Mouse (Mus musculus) MEL (cell line): ENCODE measurements around the gene Paxx. TPM values are rescaled to one million over a fixed set of nuclear protein-coding genes. Genes with fewer than 3 reads are reported as not detected.
A peak's percentile ranks its signal among the peaks of the same experiment; 100 is the strongest.

Source experiments
- DNase-seq: peaks from one replicate; pipeline ENCODE4 v3.0.0; 2011; ENCODE audit warnings: low read depth, low spot score
- H3K27ac ChIP-seq: 2 replicates; pipeline ENCODE4 v1.5.1; 2012; ENCODE audit warnings: low read depth, mild to moderate bottlenecking, control low read depth, low read length, moderate library complexity; ENCODE audit not compliant: control insufficient read depth
- H3K27me3 ChIP-seq, 2 experiments: fragments of 150-350 bp in 1 of 2; sonication (generic) in 1 of 2; 2 replicates each; pipeline ENCODE4 v1.6.1; 2012; ENCODE audit warnings: low read length in 2 of 2, mild to moderate bottlenecking in 2 of 2, improper control_type of control experiment in 1 of 2, moderate library complexity in 1 of 2; ENCODE audit not compliant: insufficient read depth in 2 of 2, control insufficient read depth in 1 of 2
- H3K36me3 ChIP-seq, 2 experiments: 2 replicates each; pipeline ENCODE4 v1.6.1; 2012 to 2014; ENCODE audit warnings: low read length in 2 of 2, improper control_type of control experiment in 1 of 2, inconsistent platforms in 1 of 2, mild to moderate bottlenecking in 1 of 2; ENCODE audit not compliant: insufficient read depth in 2 of 2, control insufficient read depth in 1 of 2
- H3K4me1 ChIP-seq, 2 experiments: fragments of 150-350 bp in 1 of 2; sonication (generic) in 1 of 2; 2 replicates each; pipeline ENCODE4 v1.6.1; 2012; ENCODE audit warnings: low read length in 2 of 2, improper control_type of control experiment in 1 of 2, mild to moderate bottlenecking in 1 of 2; ENCODE audit not compliant: insufficient read depth in 2 of 2, control insufficient read depth in 1 of 2
- H3K4me3 ChIP-seq, 2 experiments: fragments of 150-350 bp in 1 of 2; sonication (generic) in 1 of 2; 2 replicates each; pipeline ENCODE4 v1.5.1; 2012; ENCODE audit warnings: low read depth in 2 of 2, low read length in 2 of 2, mild to moderate bottlenecking in 2 of 2, moderate library complexity in 2 of 2, control low read depth in 1 of 2, improper control_type of control experiment in 1 of 2; ENCODE audit not compliant: control insufficient read depth in 1 of 2, insufficient read depth in 1 of 2
- H3K79me2 ChIP-seq: 2 replicates; pipeline ENCODE4 v1.6.1; 2012; ENCODE audit warnings: mild to moderate bottlenecking, low read length, moderate library complexity; ENCODE audit not compliant: control insufficient read depth, poor library complexity, insufficient read depth
- H3K9ac ChIP-seq: 2 replicates; pipeline ENCODE4 v1.6.1; 2012; ENCODE audit warnings: low read depth, mild to moderate bottlenecking, control low read depth, low read length, moderate library complexity; ENCODE audit not compliant: control insufficient read depth, poor library complexity, severe bottlenecking
- H3K9me3 ChIP-seq: fragments of 150-350 bp; sonication (generic); replicated peaks from 2 replicates; pipeline ENCODE4 v1.6.1; 2012; ENCODE audit warnings: mild to moderate bottlenecking, low read length, improper control_type of control experiment, moderate library complexity; ENCODE audit not compliant: insufficient read depth
- BHLHE40 ChIP-seq: IDR thresholded peaks from 2 replicates; pipeline ENCODE4 v1.6.1; 2012; ENCODE audit warnings: low read depth, mild to moderate bottlenecking, inconsistent platforms, low read length, improper control_type of control experiment, borderline replicate concordance
- CHD1 ChIP-seq: IDR thresholded peaks from 2 replicates; pipeline ENCODE4 v1.6.1; 2012; ENCODE audit warnings: low read depth, mild to moderate bottlenecking, inconsistent platforms, low read length, improper control_type of control experiment
- CHD2 ChIP-seq: IDR thresholded peaks from 2 replicates; pipeline ENCODE4 v1.6.1; 2011; ENCODE audit warnings: low read length, improper control_type of control experiment
- CTCF ChIP-seq, 3 experiments: IDR thresholded peaks in 2 of 3; conservative IDR thresholded peaks in 1 of 3; 2 replicates each; pipeline ENCODE4 v1.5.1; 2011 to 2012; ENCODE audit warnings: low read length in 3 of 3, low read depth in 2 of 3, mild to moderate bottlenecking in 2 of 3, improper control_type of control experiment in 1 of 3, inconsistent platforms in 1 of 3, mixed read lengths in 1 of 3, moderate library complexity in 1 of 3; ENCODE audit not compliant: control insufficient read depth in 1 of 3, insufficient read depth in 1 of 3, poor library complexity in 1 of 3, severe bottlenecking in 1 of 3
- E2F4 ChIP-seq: IDR thresholded peaks from 2 replicates; pipeline ENCODE4 v1.6.1; 2011; ENCODE audit warnings: low read depth, low read length, improper control_type of control experiment, borderline replicate concordance
- ELF1 ChIP-seq: IDR thresholded peaks from 2 replicates; pipeline ENCODE4 v1.6.1; 2014; ENCODE audit warnings: low read depth, mild to moderate bottlenecking, inconsistent platforms, low read length, improper control_type of control experiment, moderate library complexity
- EP300 ChIP-seq, 2 experiments: IDR thresholded peaks; 2 replicates each; pipeline ENCODE4 v1.6.1; 2011; ENCODE audit warnings: improper control_type of control experiment in 2 of 2, low read length in 2 of 2, low read depth in 1 of 2, mild to moderate bottlenecking in 1 of 2
- ETS1 ChIP-seq: IDR thresholded peaks from 2 replicates; pipeline ENCODE4 v1.6.1; 2012; ENCODE audit warnings: low read depth, mild to moderate bottlenecking, inconsistent platforms, low read length, improper control_type of control experiment, moderate library complexity
- GABPA ChIP-seq: IDR thresholded peaks from 2 replicates; pipeline ENCODE4 v1.6.1; 2012; ENCODE audit warnings: low read depth, mild to moderate bottlenecking, inconsistent platforms, low read length, improper control_type of control experiment, moderate library complexity
- GATA1 ChIP-seq: IDR thresholded peaks from 2 replicates; pipeline ENCODE4 v1.6.1; 2011; ENCODE audit warnings: low read depth, low read length, improper control_type of control experiment
- HCFC1 ChIP-seq: IDR thresholded peaks from 2 replicates; pipeline ENCODE4 v1.6.1; 2012; ENCODE audit warnings: low read depth, mild to moderate bottlenecking, inconsistent platforms, low read length, improper control_type of control experiment, moderate library complexity
- JUND ChIP-seq: IDR thresholded peaks from 2 replicates; pipeline ENCODE4 v1.6.1; 2011; ENCODE audit warnings: low read depth, mild to moderate bottlenecking, improper control_type of control experiment, low read length
- KAT2A ChIP-seq: conservative IDR thresholded peaks from 2 replicates; pipeline ENCODE4 v1.6.1; 2012; ENCODE audit warnings: low read depth, low read length, improper control_type of control experiment, inconsistent platforms
- MAFK ChIP-seq: IDR thresholded peaks from 2 replicates; pipeline ENCODE4 v1.6.1; 2011; ENCODE audit warnings: low read depth, mild to moderate bottlenecking, low read length, improper control_type of control experiment, borderline replicate concordance
- MAX ChIP-seq: IDR thresholded peaks from 2 replicates; pipeline ENCODE4 v1.6.1; 2011; ENCODE audit warnings: low read length, improper control_type of control experiment
- MAZ ChIP-seq: IDR thresholded peaks from 2 replicates; pipeline ENCODE4 v1.6.1; 2012; ENCODE audit warnings: low read depth, mild to moderate bottlenecking, inconsistent platforms, low read length, improper control_type of control experiment
- MEF2A ChIP-seq: IDR thresholded peaks from 2 replicates; pipeline ENCODE4 v1.6.1; 2014; ENCODE audit warnings: low read depth, mild to moderate bottlenecking, inconsistent platforms, low read length, improper control_type of control experiment; ENCODE audit not compliant: poor library complexity, insufficient replicate concordance, severe bottlenecking; ENCODE audit errors: extremely low read depth
- MXI1 ChIP-seq: IDR thresholded peaks from 2 replicates; pipeline ENCODE4 v1.6.1; 2011; ENCODE audit warnings: mild to moderate bottlenecking, low read depth, low read length, improper control_type of control experiment
- MYB ChIP-seq: IDR thresholded peaks from 2 replicates; pipeline ENCODE4 v1.6.1; 2011; ENCODE audit warnings: mild to moderate bottlenecking, low read depth, low read length, improper control_type of control experiment
- MYC ChIP-seq: IDR thresholded peaks from 2 replicates; pipeline ENCODE4 v1.6.1; 2011; ENCODE audit warnings: low read depth, mild to moderate bottlenecking, low read length, improper control_type of control experiment, moderate library complexity
- NELFE ChIP-seq: IDR thresholded peaks from 2 replicates; pipeline ENCODE4 v1.6.1; 2011; ENCODE audit warnings: low read depth, low read length, improper control_type of control experiment
- NRF1 ChIP-seq: IDR thresholded peaks from 2 replicates; pipeline ENCODE4 v1.6.1; 2014; ENCODE audit warnings: low read depth, mild to moderate bottlenecking, inconsistent platforms, low read length, improper control_type of control experiment, moderate library complexity; ENCODE audit not compliant: poor library complexity, insufficient read depth, severe bottlenecking
- POLR2A ChIP-seq, 2 experiments: IDR thresholded peaks; 2 replicates each; pipeline ENCODE4 v1.6.1; 2011 to 2012; ENCODE audit warnings: low read length in 2 of 2, mild to moderate bottlenecking in 2 of 2, control low read depth in 1 of 2, improper control_type of control experiment in 1 of 2, low read depth in 1 of 2, moderate library complexity in 1 of 2; ENCODE audit not compliant: control insufficient read depth in 1 of 2, insufficient read depth in 1 of 2, poor library complexity in 1 of 2
- POLR2AphosphoS2 ChIP-seq: IDR thresholded peaks from 2 replicates; pipeline ENCODE4 v1.6.1; 2011; ENCODE audit warnings: low read length, improper control_type of control experiment
- POLR2AphosphoS5 ChIP-seq: IDR thresholded peaks from 2 replicates; pipeline ENCODE4 v1.6.1; 2012; ENCODE audit warnings: low read depth, borderline replicate concordance, mild to moderate bottlenecking, inconsistent platforms, low read length, moderate library complexity, mixed read lengths
- RAD21 ChIP-seq: IDR thresholded peaks from 2 replicates; pipeline ENCODE4 v1.6.1; 2011; ENCODE audit warnings: mild to moderate bottlenecking, low read depth, low read length, improper control_type of control experiment
- SIN3A ChIP-seq: IDR thresholded peaks from 2 replicates; pipeline ENCODE4 v1.6.1; 2012; ENCODE audit warnings: low read length, improper control_type of control experiment, inconsistent platforms
- SMC3 ChIP-seq: IDR thresholded peaks from 2 replicates; pipeline ENCODE4 v1.6.1; 2011; ENCODE audit warnings: low read depth, low read length, improper control_type of control experiment
- TAL1 ChIP-seq: IDR thresholded peaks from 2 replicates; pipeline ENCODE4 v1.6.1; 2012; ENCODE audit warnings: mild to moderate bottlenecking, inconsistent platforms, low read length, moderate library complexity, mixed read lengths
- TBP ChIP-seq: IDR thresholded peaks from 2 replicates; pipeline ENCODE4 v1.8.0; 2011; ENCODE audit warnings: low read depth, low read length, improper control_type of control experiment
- TCF12 ChIP-seq: IDR thresholded peaks from 2 replicates; pipeline ENCODE4 v1.6.1; 2014; ENCODE audit warnings: low read depth, mild to moderate bottlenecking, inconsistent platforms, low read length, improper control_type of control experiment, moderate library complexity
- UBTF ChIP-seq: IDR thresholded peaks from 2 replicates; pipeline ENCODE4 v1.6.1; 2012; ENCODE audit warnings: low read depth, mild to moderate bottlenecking, inconsistent platforms, low read length, improper control_type of control experiment, moderate library complexity, borderline replicate concordance; ENCODE audit not compliant: insufficient read depth
- USF1 ChIP-seq: IDR thresholded peaks from 2 replicates; pipeline ENCODE4 v1.6.1; 2014; ENCODE audit warnings: low read depth, mild to moderate bottlenecking, inconsistent platforms, low read length, improper control_type of control experiment, moderate library complexity
- USF2 ChIP-seq, 2 experiments: IDR thresholded peaks; 2 replicates each; pipeline ENCODE4 v1.6.1; 2011 to 2012; ENCODE audit warnings: improper control_type of control experiment in 2 of 2, low read length in 2 of 2, borderline replicate concordance in 1 of 2, inconsistent platforms in 1 of 2, low read depth in 1 of 2, mild to moderate bottlenecking in 1 of 2; ENCODE audit not compliant: insufficient read depth in 1 of 2
- ZC3H11A ChIP-seq: IDR thresholded peaks from 2 replicates; pipeline ENCODE4 v1.6.1; 2012; ENCODE audit warnings: low read depth, mild to moderate bottlenecking, inconsistent platforms, low read length, improper control_type of control experiment
- ZKSCAN1 ChIP-seq: IDR thresholded peaks from 2 replicates; pipeline ENCODE4 v1.6.1; 2012; ENCODE audit warnings: low read depth, mild to moderate bottlenecking, inconsistent platforms, low read length, improper control_type of control experiment, moderate library complexity
- ZMIZ1 ChIP-seq: IDR thresholded peaks from 2 replicates; pipeline ENCODE4 v1.6.1; 2012; ENCODE audit warnings: low read depth, mild to moderate bottlenecking, inconsistent platforms, low read length, improper control_type of control experiment, moderate library complexity
- ZNF384 ChIP-seq: IDR thresholded peaks from 2 replicates; pipeline ENCODE4 v1.6.1; 2012; ENCODE audit warnings: low read depth, mild to moderate bottlenecking, inconsistent platforms, low read length, improper control_type of control experiment
- polyA plus RNA-seq, 2 experiments: library from polyadenylated mRNA; stranded (reverse) in 1 of 2; unstranded in 1 of 2; fragments of >175 nt in 1 of 2; fragments of >200 nt in 1 of 2; gene quantifications; 2 replicates each; pipeline versions ENCODE4 v1.2.1 to v1.2.4; 2012; ENCODE audit warnings: low replicate concordance in 2 of 2, low read depth in 1 of 2; ENCODE audit not compliant: insufficient read length in 2 of 2, insufficient read depth in 1 of 2, missing spikeins in 1 of 2
- total RNA-seq: library from RNA; depleted of rRNA; stranded (reverse); fragments of 300-350 nt; gene quantifications from 2 replicates; pipeline ENCODE4 v1.2.3, GENCODE M21; 2012

The Paxx gene
- total and polyA plus RNA-seq, 3 experiments = 18.5 to 22.1 TPM; not detected in 1

GRCm38 (mm10) chr2:25496462-25496861 is 35.6 kb upstream of the Paxx start:
- Histone ChIP-seq H3K79me2 (peaks cover 8% of the 10 kb centered on the region), H3K4me1 (peaks cover 10 to 23% of the 10 kb centered on the region in 2 experiments)
- peak; percentile 68 for DNase-seq
- peak; percentile 13 to 72 (median 49); a peak in 4 of 6 replicates for TF ChIP-seq CTCF (IDR thresholded peaks at IDR 0.05 in 2 of 3, conservative IDR thresholded peaks at IDR 0.05 in 1 of 3; ENCODE audit: control insufficient read depth in 1 of 3, insufficient read depth in 1 of 3, low read depth in 2 of 3, low read length in 3 of 3, poor library complexity in 1 of 3, severe bottlenecking in 1 of 3)
- no peak for TF ChIP-seq KAT2A
- TF ChIP-seq EP300 (IDR thresholded peaks at IDR 0.05; ENCODE audit: low read depth in 1 of 2, low read length in 2 of 2) = no peak
- TF ChIP-seq MYC = 0 out of 2 replicates have a peak, but pooled peaks have one; percentile 28
- TF ChIP-seq POLR2AphosphoS2 = no peak
- TF ChIP-seq TCF12 = no peak
- TF ChIP-seq CHD1 = no peak
- TF ChIP-seq MAX = no peak
- TF ChIP-seq MAZ = no peak
- no peak for TF ChIP-seq MYB
- no peak for TF ChIP-seq CHD2
- no peak for TF ChIP-seq UBTF
- TF ChIP-seq MAFK = no peak
- no peak for TF ChIP-seq GATA1
- no peak for TF ChIP-seq USF1
- no peak for TF ChIP-seq TAL1
- no peak for TF ChIP-seq ZKSCAN1
- no peak for TF ChIP-seq ELF1
- no peak for TF ChIP-seq GABPA
- TF ChIP-seq HCFC1 = no peak
- TF ChIP-seq TBP = no peak
- TF ChIP-seq ZMIZ1 = no peak
- no peak for TF ChIP-seq E2F4
- no peak for TF ChIP-seq POLR2AphosphoS5
- TF ChIP-seq NELFE = no peak
- TF ChIP-seq SIN3A = peak; percentile 35; the same call in 1 of the 2 replicates
- no peak for TF ChIP-seq POLR2A (IDR thresholded peaks at IDR 0.05; ENCODE audit: control insufficient read depth in 1 of 2, insufficient read depth in 1 of 2, low read depth in 1 of 2, low read length in 2 of 2, poor library complexity in 1 of 2)
- peak; percentile 60 for TF ChIP-seq SMC3
- TF ChIP-seq MXI1 = no peak
- no peak for TF ChIP-seq ETS1
- no peak for TF ChIP-seq JUND
- no peak for TF ChIP-seq MEF2A
- no peak for TF ChIP-seq NRF1
- no peak for TF ChIP-seq USF2 (IDR thresholded peaks at IDR 0.05; ENCODE audit: borderline replicate concordance in 1 of 2, insufficient read depth in 1 of 2, low read depth in 1 of 2, low read length in 2 of 2)
- TF ChIP-seq ZNF384 = 0 out of 2 replicates have a peak, but pooled peaks have one; percentile 40
- TF ChIP-seq BHLHE40 = no peak
- peak; percentile 34 for TF ChIP-seq ZC3H11A
- TF ChIP-seq RAD21 = peak; percentile 37

More at GRCm38 (mm10) chr2:25496462-25496861, 35.6 kb upstream of the Paxx start:
- H3K27ac ChIP-seq = no peak overlapping the region
- H3K4me3 ChIP-seq = no peak overlapping the region
- H3K9me3 ChIP-seq = no peaks in the 10 kb centered on the region
- H3K36me3 ChIP-seq = peaks cover 0 to 16% of the 10 kb centered on the region in 2 experiments; a peak in 2 of 4 replicates
- no peaks in the 10 kb centered on the region for H3K27me3 ChIP-seq
- no peak overlapping the region for H3K9ac ChIP-seq
